Mouse (Mus musculus) brain, embryonic 14.5 days (tissue): ENCODE measurements at regions not wholly inside any gene's neighbourhood (a gene's known extent, or its start where the extent isn't known, plus 50 kb on each side); places are given as distances from the start of the nearest gene placed in this dataset.

Experiments
- CTCF ChIP-seq: fragments of 200-500 bp; IDR thresholded peaks from 2 replicates; pipeline ENCODE4 v1.5.1; 2012; ENCODE audit warnings: inconsistent platforms, mild to moderate bottlenecking, moderate library complexity, borderline replicate concordance; ENCODE audit not compliant: insufficient read depth, insufficient read length; ENCODE audit errors: extremely low read depth
- POLR2A ChIP-seq: fragments of 200-500 bp; IDR thresholded peaks from 2 replicates; pipeline ENCODE4 v1.6.1; 2012; ENCODE audit warnings: mild to moderate bottlenecking, inconsistent platforms, borderline replicate concordance; ENCODE audit not compliant: poor library complexity, insufficient read depth, insufficient read length, severe bottlenecking; ENCODE audit errors: extremely low read depth

- TF ChIP-seq CTCF (no peak), POLR2A (no peak)
Measured at GRCm38 (mm10) chr17:48680331-48680730, 225.6 kb downstream of the Unc5cl start.
